ENCODE assay signal across 10 mouse cellular contexts in genomic region chr2:166008558-166009392, GRCm38 (mm10). TPM values are rescaled to one million over a fixed set of nuclear protein-coding genes. Genes with fewer than 3 reads are reported as not detected.
DNase-seq lines count a peak whose midpoint lies in the region; ATAC-seq lines count a peak whose summit lies in the region.
"Had no signal": no experiment of that assay in that cellular context is flagged by ENCODE, and none has a peak within 500 bp of the region (broad histone marks: within the 10 kb centered on the region; RNA-seq: fewer than 3 reads in every experiment).

No protein-coding gene starts in this region.

- H3K4me3 ChIP-seq in kidney, embryonic 16.5 days (ENCODE audit: low read length) = no peak overlapping the region
- H3K4me3 ChIP-seq in forebrain, embryonic 12.5 days (replicated peaks) = no peak overlapping the region
- no peak overlapping the region for H3K4me3 ChIP-seq in midbrain, embryonic 13.5 days (replicated peaks)

- H3K36me3 ChIP-seq in kidney, embryonic 16.5 days (ENCODE audit: insufficient read depth, low read length) = no peaks in the 10 kb centered on the region
- no peaks in the 10 kb centered on the region for H3K36me3 ChIP-seq in forebrain, embryonic 12.5 days (replicated peaks)
- no peaks in the 10 kb centered on the region for H3K36me3 ChIP-seq in midbrain, embryonic 13.5 days

- H3K4me2 ChIP-seq in kidney, embryonic 16.5 days (replicated peaks; ENCODE audit: low read depth, low read length) = no peak overlapping the region
- H3K4me2 ChIP-seq in forebrain, embryonic 12.5 days = no peak overlapping the region
- no peak overlapping the region for H3K4me2 ChIP-seq in midbrain, embryonic 13.5 days (replicated peaks)

- H3K27me3 ChIP-seq in kidney, embryonic 16.5 days (ENCODE audit: insufficient read depth, low read length) = no peaks in the 10 kb centered on the region
- no peaks in the 10 kb centered on the region for H3K27me3 ChIP-seq in forebrain, embryonic 12.5 days
- no peaks in the 10 kb centered on the region for H3K27me3 ChIP-seq in midbrain, embryonic 13.5 days
- H3K27me3 ChIP-seq: Patski had no signal

- 0 out of 2 replicates have a peak overlapping the region, but pooled peaks have one; percentile 31 for H3K27ac ChIP-seq in kidney, embryonic 16.5 days (ENCODE audit: low read length)
- peak overlapping the region; percentile 14; the same call in 1 of the 2 replicates for H3K27ac ChIP-seq in forebrain, embryonic 12.5 days
- peak overlapping the region; percentile 72 for H3K27ac ChIP-seq in midbrain, embryonic 13.5 days

- H3K9ac ChIP-seq in kidney, embryonic 16.5 days (replicated peaks; ENCODE audit: low read length) = no peak overlapping the region
- no peak overlapping the region for H3K9ac ChIP-seq in forebrain, embryonic 12.5 days
- H3K9ac ChIP-seq in midbrain, embryonic 13.5 days (replicated peaks) = no peak overlapping the region

- no peak for ATAC-seq in kidney, embryonic 16.5 days (ENCODE audit: low FRiP score, low TSS enrichment)
- 0 out of 2 replicates have a peak, but pooled peaks have one; percentile 44 for ATAC-seq in forebrain, embryonic 12.5 days (ENCODE audit: low FRiP score)
- 0 out of 2 replicates have a peak, but pooled peaks have one; percentile 56 for ATAC-seq in midbrain, embryonic 13.5 days
- ATAC-seq in granulocyte monocyte progenitor cell, adult 5-6 weeks (replicated peaks; ENCODE audit: poor library complexity, severe bottlenecking) = no peak
- ATAC-seq: Patski had no signal

- peaks cover 44% of the 10 kb centered on the region for H3K4me1 ChIP-seq in kidney, embryonic 16.5 days (ENCODE audit: insufficient read depth, low read length)
- H3K4me1 ChIP-seq in forebrain, embryonic 12.5 days = peaks cover 26% of the 10 kb centered on the region
- H3K4me1 ChIP-seq in midbrain, embryonic 13.5 days (replicated peaks) = peaks cover 39% of the 10 kb centered on the region

- no peaks in the 10 kb centered on the region for H3K9me3 ChIP-seq in kidney, embryonic 16.5 days (ENCODE audit: low read length)
- no peaks in the 10 kb centered on the region for H3K9me3 ChIP-seq in forebrain, embryonic 12.5 days
- H3K9me3 ChIP-seq in midbrain, embryonic 13.5 days = no peaks in the 10 kb centered on the region

- 56% methylated on average over 8 of the region's 8 CpGs for WGBS in kidney, embryonic 16.5 days
- WGBS in forebrain, embryonic 12.5 days = 40% methylated on average over 8 of the region's 8 CpGs
- 38% methylated on average over 8 of the region's 8 CpGs for WGBS in midbrain, embryonic 13.5 days

- no peak for DNase-seq in kidney, postnatal 14 days
- DNase-seq in ZHBTc4 (ENCODE audit: low read depth, low spot score) (peak; percentile 88), MN1 (ENCODE audit: low spot score) (no peak)
- no peak for DNase-seq in spleen, postnatal 36 days (ENCODE audit: low spot score in 2 of 2)
- DNase-seq: lung, adult 2 months had no signal

RNA-seq across cellular contexts. Expression of gene Ncoa3, which starts 16.3 kb away (rescaled TPM):
- 19.1 and 22.8 TPM in 2 replicates for polyA plus RNA-seq in kidney, embryonic 16.5 days (2015; fragmentation: Nextera tagmentation; extraction: Ambion mirVana)
- 12.9 and 13.2 TPM in 2 replicates for polyA plus RNA-seq in forebrain, embryonic 12.5 days (2016; fragmentation: Nextera tagmentation; extraction: Ambion mirVana)
- 14.3 and 14.4 TPM in 2 replicates for polyA plus RNA-seq in midbrain, embryonic 13.5 days (2015; fragmentation: Nextera tagmentation; extraction: Ambion mirVana)
- 17.4 and 19.9 TPM in 2 replicates for total RNA-seq in granulocyte monocyte progenitor cell, adult 5-6 weeks (2014; fragmentation: Nextera tagmentation)
- 16.1 and 20.8 TPM in 2 replicates for total RNA-seq in granulocyte monocyte progenitor cell, adult 5-6 weeks (2017)

Comparison
In these comparisons a context has a peak if more than half of its experiments do, and no peak if none do; other contexts are left out.
1. ATAC-seq: peak in forebrain, embryonic 12.5 days (single experiment) and midbrain, embryonic 13.5 days (single experiment); none in kidney, embryonic 16.5 days (single experiment) and granulocyte monocyte progenitor cell, adult 5-6 weeks (single experiment).
2. H3K27ac ChIP-seq: peak in every context shown above with its lines; median percentile 72 in midbrain, embryonic 13.5 days; 31 in kidney, embryonic 16.5 days; 14 in forebrain, embryonic 12.5 days.